Mouse (Mus musculus) kidney, postnatal 0 days (tissue): Measurements from ENCODE around the gene Nxph1. TPM values are rescaled to one million over a fixed set of nuclear protein-coding genes. Genes with fewer than 3 reads are reported as not detected.

ENCODE experiments used
- ATAC-seq: fragments of 200-750 bp; cut with Nextera tagmentation; replicated peaks from 2 replicates; pipeline ENCODE4 v1.8.0; 2017; ENCODE audit warnings: low read depth, moderate number of reproducible peaks, moderate TSS enrichment, moderate library complexity; ENCODE audit not compliant: low FRiP score
- DNase-seq: peaks from one replicate; pipeline ENCODE4 v3.0.0-alpha.2; 2016; ENCODE audit warnings: low spot score
- H3K27ac ChIP-seq: fragments of 300-500 bp; sonication (generic); 2 replicates; pipeline ENCODE4 v1.5.1; 2014; ENCODE audit warnings: mild to moderate bottlenecking
- H3K27me3 ChIP-seq: fragments of 300-500 bp; sonication (generic); 2 replicates; pipeline ENCODE4 v1.6.1; 2014; ENCODE audit warnings: low read length, mixed read lengths; ENCODE audit not compliant: insufficient read depth
- H3K36me3 ChIP-seq: fragments of 300-500 bp; sonication (generic); 2 replicates; pipeline ENCODE4 v1.6.1; 2014; ENCODE audit warnings: low read length, mixed read lengths; ENCODE audit not compliant: insufficient read depth
- H3K4me1 ChIP-seq: fragments of 300-500 bp; sonication (generic); replicated peaks from 2 replicates; pipeline ENCODE4 v1.6.1; 2014; ENCODE audit warnings: antibody characterized with exemption, low read length, mixed read lengths; ENCODE audit not compliant: insufficient read depth
- H3K4me2 ChIP-seq: fragments of 300-500 bp; sonication (generic); 2 replicates; pipeline ENCODE4 v1.6.1; 2014; ENCODE audit warnings: mild to moderate bottlenecking, low read length, moderate library complexity, mixed read lengths
- H3K4me3 ChIP-seq: fragments of 300-500 bp; sonication (generic); replicated peaks from 2 replicates; pipeline ENCODE4 v1.5.1; 2014; ENCODE audit warnings: low read depth, low read length
- H3K9ac ChIP-seq: fragments of 300-500 bp; sonication (generic); 2 replicates; pipeline ENCODE4 v1.6.1; 2014; ENCODE audit warnings: low read depth, low read length
- H3K9me3 ChIP-seq: fragments of 300-500 bp; sonication (generic); replicated peaks from 2 replicates; pipeline ENCODE4 v1.6.1; 2016; ENCODE audit warnings: low read length, inconsistent platforms, mixed read lengths
- CTCF ChIP-seq: IDR thresholded peaks from 2 replicates; pipeline ENCODE4 v1.5.1; 2016; ENCODE audit warnings: antibody characterized with exemption, low read depth, mild to moderate bottlenecking, moderate library complexity
- WGBS: fragments of 180-500 bp; shearing (Covaris S2); extraction: QIAGEN DNeasy Blood & Tissue Kit; methylation state at CpG from one replicate; pipeline ENCODE4 v1.1.7; 2014; 5-methylcytosine and 5-hydroxymethylcytosine counted together
- polyA plus RNA-seq: library from polyadenylated mRNA; unstranded; fragments of >200 nt; fragmentation: Nextera tagmentation; extraction: Ambion mirVana; gene quantifications from 2 replicates; pipeline ENCODE4 v1.2.1, GENCODE M21; 2015

Nxph1 gene
- polyA plus RNA-seq, 1 experiment from 2014 or later, result not detected

GRCm38 (mm10) chr6:9046815-9047214 is 98.6 kb downstream of the Nxph1 start:
- no peaks in the 10 kb centered on the region for H3K27me3 ChIP-seq
- no peaks in the 10 kb centered on the region for H3K36me3 ChIP-seq
- H3K4me1 ChIP-seq, result no peaks in the 10 kb centered on the region
- no peak overlapping the region for H3K4me3 ChIP-seq
- H3K9me3 ChIP-seq, result no peaks in the 10 kb centered on the region
- ATAC-seq (no peak), DNase-seq (no peak)
- no peak for TF ChIP-seq CTCF
- no peak overlapping the region for H3K27ac ChIP-seq
- no peak overlapping the region for H3K9ac ChIP-seq
- H3K4me2 ChIP-seq, result no peak overlapping the region
- WGBS, result 12% methylated on average over 2 of the region's 2 CpGs

DNA sequence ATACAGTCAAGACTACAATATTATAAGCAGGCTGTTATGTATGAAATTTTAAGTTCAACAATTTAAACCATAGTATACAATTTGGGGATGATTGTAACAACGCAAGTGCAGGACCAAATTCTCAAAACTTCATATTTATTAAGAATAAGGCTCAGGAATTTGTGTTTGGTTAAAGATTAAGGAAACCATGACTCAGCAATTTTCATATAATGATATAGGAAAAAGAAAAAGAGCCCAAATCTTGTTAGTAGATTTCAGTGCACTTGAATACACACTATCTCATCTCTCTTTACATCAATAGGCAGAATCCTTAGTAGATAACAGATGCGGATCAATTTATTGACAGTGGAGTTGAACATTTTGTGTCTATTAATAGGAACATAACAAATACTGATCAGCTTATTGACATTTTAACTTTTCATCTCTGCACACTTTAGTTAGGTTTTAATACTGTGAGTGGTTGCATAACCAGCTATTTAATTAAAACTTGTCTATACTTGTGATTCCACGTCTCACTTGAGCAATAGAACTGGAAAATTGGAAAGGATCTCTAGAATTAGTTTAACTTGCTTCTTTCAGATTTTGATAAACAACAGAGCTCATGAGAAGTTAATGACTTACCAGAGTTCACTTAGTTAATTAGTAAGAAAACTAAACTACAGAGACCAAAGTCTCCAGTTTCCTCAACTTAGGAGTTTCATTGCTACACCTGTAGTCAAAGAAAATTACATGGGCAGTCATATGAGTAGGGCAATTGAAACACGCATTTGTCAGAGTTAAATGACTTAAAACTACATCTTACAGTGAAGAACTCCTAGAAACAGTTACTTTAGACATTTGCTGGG is 113.3 kb downstream of the Nxph1 start:
- WGBS, result 77% methylated on average over 4 of the region's 4 CpGs
- H3K4me2 ChIP-seq, result no peak overlapping the region
- no peaks in the 10 kb centered on the region for H3K36me3 ChIP-seq
- ATAC-seq, result peak; percentile 71
- H3K9me3 ChIP-seq, result no peaks in the 10 kb centered on the region
- no peaks in the 10 kb centered on the region for H3K4me1 ChIP-seq
- no peaks in the 10 kb centered on the region for H3K27me3 ChIP-seq
- no peak overlapping the region for H3K9ac ChIP-seq
- no peak overlapping the region for H3K27ac ChIP-seq
- H3K4me3 ChIP-seq, result no peak overlapping the region
- peak; percentile 12 for DNase-seq
- no peak for TF ChIP-seq CTCF

- H3K4me2 ChIP-seq, result no peak overlapping the region
- 87% methylated on average over 3 of the region's 3 CpGs for WGBS
- H3K27ac ChIP-seq, result no peak overlapping the region
- TF ChIP-seq CTCF, result no peak
- H3K4me1 ChIP-seq, result no peaks in the 10 kb centered on the region
- no peak overlapping the region for H3K4me3 ChIP-seq
- DNase-seq (no peak), ATAC-seq (no peak)
- H3K36me3 ChIP-seq, result no peaks in the 10 kb centered on the region
- H3K27me3 ChIP-seq, result no peaks in the 10 kb centered on the region
- no peaks in the 10 kb centered on the region for H3K9me3 ChIP-seq
- no peak overlapping the region for H3K9ac ChIP-seq
These were observed 118.2 kb downstream of the Nxph1 start for GRCm38 (mm10) chr6:9066435-9066834.

DNA sequence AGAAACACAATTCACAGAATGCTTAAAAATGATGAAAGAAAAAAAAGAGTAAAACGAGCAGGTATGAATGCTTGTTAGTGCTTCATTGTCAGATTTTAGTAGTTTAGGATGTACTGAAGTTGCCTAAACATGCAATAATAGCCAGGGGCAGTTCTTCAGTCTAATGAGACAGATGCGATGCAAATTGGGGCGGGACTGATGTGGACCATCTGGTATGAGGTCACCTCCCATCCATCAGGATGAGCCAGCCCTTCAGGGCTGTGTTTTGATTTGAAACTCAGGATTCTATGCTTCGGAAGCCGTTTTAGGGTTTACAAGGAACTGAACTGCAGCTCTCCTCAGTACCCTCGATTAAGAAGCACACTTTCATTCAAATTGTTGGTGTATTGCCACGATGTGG is 121.7 kb downstream of the Nxph1 start:
- H3K27me3 ChIP-seq, result no peaks in the 10 kb centered on the region
- H3K27ac ChIP-seq, result no peak overlapping the region
- H3K4me2 ChIP-seq, result no peak overlapping the region
- H3K4me1 ChIP-seq, result no peaks in the 10 kb centered on the region
- ATAC-seq, result no peak
- no peak for DNase-seq
- 48% methylated on average over 7 of the region's 7 CpGs for WGBS
- H3K9ac ChIP-seq, result no peak overlapping the region
- H3K9me3 ChIP-seq, result no peaks in the 10 kb centered on the region
- no peaks in the 10 kb centered on the region for H3K36me3 ChIP-seq
- no peak for TF ChIP-seq CTCF
- H3K4me3 ChIP-seq, result no peak overlapping the region

GRCm38 (mm10) chr6:9076463-9076862 is 128.2 kb downstream of the Nxph1 start:
- no peak overlapping the region for H3K9ac ChIP-seq
- no peaks in the 10 kb centered on the region for H3K9me3 ChIP-seq
- no peak for DNase-seq
- no peaks in the 10 kb centered on the region for H3K27me3 ChIP-seq
- WGBS, result 71% methylated on average over 2 of the region's 2 CpGs
- H3K4me3 ChIP-seq, result no peak overlapping the region
- no peak overlapping the region for H3K4me2 ChIP-seq
- no peaks in the 10 kb centered on the region for H3K4me1 ChIP-seq
- TF ChIP-seq CTCF, result peak; percentile 31; the same call in 1 of the 2 replicates
- H3K27ac ChIP-seq, result no peak overlapping the region
- ATAC-seq, result no peak
- no peaks in the 10 kb centered on the region for H3K36me3 ChIP-seq

DNA sequence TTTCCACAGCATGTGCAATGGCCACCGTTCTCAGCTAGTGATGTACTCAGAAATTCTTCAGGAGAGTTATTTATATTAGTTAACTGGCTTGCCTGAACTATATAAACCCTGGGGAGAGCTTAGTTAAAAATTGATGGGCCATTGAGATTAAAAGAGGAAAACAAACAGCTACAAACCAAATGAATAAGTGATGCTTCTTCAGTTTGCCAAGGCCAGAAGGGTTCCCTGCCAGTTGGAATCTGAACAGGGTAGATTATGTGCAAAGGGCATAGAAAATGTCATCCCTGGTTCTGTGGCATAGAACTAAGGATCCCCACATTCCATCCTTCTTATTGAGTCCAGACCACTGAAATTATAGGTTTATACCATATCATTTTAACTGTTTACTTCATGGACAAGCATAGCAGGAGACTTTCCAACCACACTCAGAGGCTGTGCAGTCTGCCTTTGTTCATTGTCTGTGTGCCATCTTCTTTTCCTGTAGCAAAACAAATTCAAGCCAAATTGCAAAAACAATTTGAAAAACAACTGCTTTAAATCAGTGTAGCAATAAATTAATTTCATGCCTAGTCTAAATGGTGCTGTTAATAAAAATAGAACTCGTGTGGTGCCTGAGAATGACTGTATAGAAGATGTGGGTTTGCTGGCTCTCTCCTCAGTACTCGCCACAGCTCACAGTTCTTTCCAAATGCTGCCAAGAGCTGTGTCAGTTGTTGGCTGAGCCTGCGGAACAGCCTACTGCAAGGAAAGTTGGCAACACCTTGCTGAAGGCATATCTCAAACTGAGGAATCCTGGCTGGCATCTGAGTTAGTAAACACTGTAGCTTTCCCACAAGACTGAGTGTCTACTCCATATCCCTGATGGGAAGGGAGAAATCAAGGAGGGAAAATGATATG is 129.8 kb downstream of the Nxph1 start:
- no peak for TF ChIP-seq CTCF
- Histone ChIP-seq H3K36me3 (no peaks in the 10 kb centered on the region), H3K4me2 (no peak overlapping the region), H3K4me3 (no peak overlapping the region), H3K4me1 (no peaks in the 10 kb centered on the region), H3K27ac (no peak overlapping the region), H3K27me3 (no peaks in the 10 kb centered on the region), H3K9me3 (no peaks in the 10 kb centered on the region), H3K9ac (no peak overlapping the region)
- WGBS, result 58% methylated on average over 4 of the region's 4 CpGs
- ATAC-seq, result no peak
- DNase-seq, result no peak
